Mouse (Mus musculus): Measurements from ENCODE around the gene Ccdc24.
A peak's percentile ranks its signal among the peaks of the same experiment; 100 is the strongest.

The Ccdc24 gene

GRCm38 (mm10) chr4:117890750-117891149 lies 18.4 kb upstream of the Ccdc24 start:
- DNase-seq = no peak

- no peak for DNase-seq
Measured at GRCm38 (mm10) chr4:117890031-117890430, 17.7 kb upstream of the Ccdc24 start.

GRCm38 (mm10) chr4:117889471-117889870 lies 17.1 kb upstream of the Ccdc24 start:
- no peak for DNase-seq

GRCm38 (mm10) chr4:117887920-117888319 lies 15.6 kb upstream of the Ccdc24 start:
- DNase-seq = no peak

- DNase-seq = peak; percentile 92
Measured at GRCm38 (mm10) chr4:117887133-117887532, 14.8 kb upstream of the Ccdc24 start, which contains the start of gene Atp6v0b. Gene Atp6v0b, minus strand, starts transcription at chr4:117887333.

DNA sequence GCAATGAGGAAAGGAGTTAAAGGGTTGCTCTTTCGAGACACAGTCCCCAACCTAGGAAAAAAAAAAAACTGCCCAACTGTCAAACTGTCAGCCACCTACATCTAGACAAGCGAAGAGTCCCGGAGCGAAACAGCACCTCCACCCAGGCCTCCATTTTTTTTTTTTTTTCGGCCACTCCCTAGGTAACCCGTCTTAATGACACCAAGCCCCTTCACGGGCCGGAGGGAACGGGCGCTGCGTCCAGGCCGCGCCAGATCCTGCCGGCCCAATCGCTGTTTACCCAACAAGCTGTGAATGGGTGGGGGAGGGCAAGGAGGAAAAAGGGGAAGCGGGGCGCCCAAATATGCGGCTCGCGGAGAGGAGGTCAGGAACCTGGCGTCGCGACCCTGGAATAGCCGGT lies 14.3 kb upstream of the Ccdc24 start:
- DNase-seq = no peak

- DNase-seq = no peak
Measured at GRCm38 (mm10) chr4:117885994-117886393, 13.6 kb upstream of the Ccdc24 start.

DNA sequence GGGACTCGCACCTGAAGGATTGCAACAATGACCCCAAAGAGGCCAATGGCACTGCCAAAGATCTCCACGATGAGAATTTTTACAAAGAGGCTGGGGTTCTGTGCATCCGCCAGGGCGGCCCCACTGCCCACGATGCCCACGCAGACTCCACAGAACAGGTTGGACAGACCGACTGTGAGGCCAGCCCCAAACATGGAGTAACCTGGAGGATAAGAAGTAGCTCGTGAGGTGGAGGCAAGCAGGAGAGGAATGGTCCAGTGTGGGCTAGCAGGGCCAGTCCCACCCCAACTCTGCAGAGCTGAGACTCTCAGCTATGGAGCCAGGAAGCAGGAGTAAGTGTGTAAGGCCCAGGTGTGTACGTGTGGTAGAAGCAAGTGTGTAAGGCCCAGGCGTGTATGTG lies 12.7 kb upstream of the Ccdc24 start:
- no peak for DNase-seq

GRCm38 (mm10) chr4:117884146-117884545 lies 11.8 kb upstream of the Ccdc24 start:
- DNase-seq = no peak

DNA sequence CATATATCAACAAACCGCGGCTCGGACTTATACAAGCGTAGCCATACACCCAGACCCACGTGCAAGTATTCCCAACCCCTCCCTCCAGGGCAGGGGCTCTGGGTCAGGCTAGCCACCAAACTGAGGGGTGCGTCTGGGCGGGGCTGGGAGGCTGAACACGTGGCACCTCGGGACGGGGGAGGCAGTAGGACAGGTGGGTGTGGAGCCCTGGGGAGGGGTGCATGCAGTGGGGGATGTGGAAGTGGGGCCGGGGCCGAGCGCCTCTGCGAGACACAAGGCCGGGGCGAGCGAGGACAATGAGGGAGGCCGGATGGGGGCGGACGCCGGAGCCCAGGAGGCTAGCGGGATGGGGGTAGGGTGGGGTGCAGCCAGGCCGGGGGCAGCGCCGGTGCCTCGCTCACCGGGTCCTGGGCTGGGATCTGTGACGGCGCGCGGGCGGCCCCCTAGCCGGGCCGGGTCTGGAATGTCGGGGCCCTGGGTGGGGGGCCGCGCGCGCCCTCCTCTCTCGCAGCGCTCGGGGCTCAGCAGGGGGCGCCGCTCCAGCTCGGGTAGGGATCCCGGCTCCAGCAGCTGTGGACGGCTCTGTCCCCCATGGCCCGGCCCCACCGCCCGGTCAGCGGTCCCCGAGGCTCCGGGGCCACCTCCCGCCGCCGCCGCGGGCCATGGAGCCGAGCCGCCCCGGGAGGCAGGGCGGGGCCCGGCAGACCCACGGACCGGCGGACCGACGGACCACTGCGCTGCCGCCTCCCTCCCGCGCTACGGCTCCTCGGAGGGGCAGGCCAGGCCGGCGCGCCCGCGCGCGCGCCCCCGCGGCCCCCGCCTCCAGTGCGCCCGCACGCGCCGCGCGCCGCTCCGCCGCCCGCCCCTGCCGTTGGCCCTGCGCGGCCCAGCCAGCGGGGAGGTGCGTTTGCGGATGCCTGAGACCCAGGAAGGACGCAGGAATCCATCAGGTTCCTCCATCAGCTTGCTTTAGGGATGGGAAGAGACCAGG lies 10.6 kb upstream of the Ccdc24 start, which contains the start of gene B4galt2:
B4galt2 (minus strand) TSS at position 787 of the 991 bp plus-strand sequence.
- DNase-seq = no peak

DNA sequence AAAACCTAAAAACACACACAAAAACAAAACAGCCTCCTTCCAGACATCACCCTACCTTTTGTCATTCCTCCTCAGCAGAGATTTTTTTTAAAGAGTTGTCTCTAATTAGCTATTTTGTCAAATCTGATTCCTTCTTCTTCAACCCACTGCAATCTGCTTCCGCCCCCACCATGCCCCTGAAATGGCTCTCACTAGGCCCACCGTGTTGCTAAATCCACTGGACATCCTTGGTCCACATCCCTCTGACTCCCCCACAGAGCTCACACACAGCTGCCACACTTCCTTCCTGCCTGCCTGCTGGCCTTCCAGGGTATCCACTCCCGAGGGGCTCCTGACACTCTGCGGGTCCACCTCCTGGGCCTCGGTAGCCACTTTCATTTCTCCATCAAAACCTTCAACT lies 6.3 kb upstream of the Ccdc24 start:
- DNase-seq = no peak

GRCm38 (mm10) chr4:117878301-117878700 lies 5.9 kb upstream of the Ccdc24 start:
- DNase-seq = peak; percentile 76

DNA sequence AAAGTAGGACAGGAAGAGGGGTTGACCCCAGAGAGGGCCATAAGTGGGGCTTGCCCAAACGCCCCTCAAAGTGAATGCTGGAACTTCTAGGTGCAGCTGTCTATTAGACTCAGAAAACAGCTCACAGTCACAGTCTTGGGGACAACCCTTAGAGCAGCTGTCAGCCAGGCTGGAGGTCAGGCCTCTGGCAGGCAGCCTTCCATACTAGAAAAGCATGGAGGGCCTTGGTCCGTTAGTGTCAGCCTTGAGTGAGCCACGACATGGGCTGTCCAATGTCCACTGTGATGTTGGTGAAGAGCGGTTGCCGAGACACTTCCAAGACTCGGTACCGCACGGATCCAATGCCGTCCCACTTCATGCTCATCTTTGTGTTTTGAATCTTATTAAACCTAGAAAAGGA lies 1.3 kb upstream of the Ccdc24 start:
- DNase-seq = no peak

DNA sequence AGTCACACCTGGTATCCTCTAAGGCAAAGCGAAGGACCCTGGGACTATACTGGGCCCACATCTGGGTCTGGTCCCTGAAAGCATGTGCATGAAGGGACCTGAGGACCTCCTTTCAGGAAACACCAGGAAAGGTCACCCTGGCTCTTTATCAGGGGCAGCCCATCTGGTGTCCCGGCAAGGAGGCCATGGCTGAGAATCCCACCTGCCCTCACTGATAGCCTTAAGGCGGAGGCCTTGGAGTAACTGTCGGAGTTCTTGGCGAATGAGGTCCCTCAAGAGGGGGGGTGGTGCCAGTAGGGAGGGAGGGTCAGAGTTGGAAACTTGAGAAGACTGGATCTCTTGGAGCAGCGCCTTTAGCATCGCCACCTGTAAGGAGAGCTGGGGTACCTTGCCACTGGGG lies 570 bp downstream of the Ccdc24 start:
- no peak for DNase-seq

- DNase-seq = no peak
Measured at GRCm38 (mm10) chr4:117870437-117870836, 1.9 kb downstream of the Ccdc24 start.

DNA sequence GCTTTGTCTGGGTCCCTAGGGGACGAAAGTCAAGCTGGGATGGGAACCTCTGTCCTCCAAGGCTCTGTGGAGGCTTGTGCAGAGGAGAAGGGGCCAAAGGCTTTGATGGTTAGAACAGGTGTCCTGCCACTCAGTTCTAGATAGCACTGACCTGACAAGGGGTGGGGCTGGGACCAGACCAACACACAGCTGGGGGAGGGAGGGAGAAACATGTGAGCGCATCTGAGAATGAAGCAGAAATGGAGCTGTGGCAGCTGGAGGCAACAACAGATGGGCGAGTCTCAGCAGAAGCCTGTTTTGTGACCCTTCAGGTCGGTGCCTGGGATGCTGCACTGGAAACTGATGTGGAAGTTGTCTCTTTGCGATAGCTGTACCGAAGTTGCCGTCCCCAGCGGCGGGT lies 3.0 kb downstream of the Ccdc24 start:
- no peak for DNase-seq

- DNase-seq = peak; percentile 66
Measured at GRCm38 (mm10) chr4:117867823-117868222, 4.5 kb downstream of the Ccdc24 start.

- DNase-seq = no peak
Measured at GRCm38 (mm10) chr4:117867000-117867399, 5.4 kb downstream of the Ccdc24 start.

DNA sequence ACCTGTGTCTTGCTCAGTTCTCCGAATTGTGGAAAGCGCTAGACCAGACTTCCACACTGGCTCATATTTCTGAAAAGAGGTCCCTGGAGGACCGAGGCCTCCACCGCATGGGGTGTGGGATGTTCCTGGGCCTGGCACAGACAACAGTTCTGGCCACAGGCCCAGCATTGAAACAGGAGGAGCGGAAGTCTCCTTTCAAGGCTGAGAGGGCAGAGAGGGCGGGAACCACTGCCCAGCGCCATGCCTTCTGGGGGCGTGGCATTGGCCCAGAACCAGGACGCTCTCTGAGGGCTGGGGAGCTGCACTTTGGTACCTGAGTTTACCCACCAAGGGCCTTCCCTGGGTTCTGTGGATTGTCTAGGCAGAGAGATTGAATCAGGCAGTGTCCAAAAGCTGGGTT lies 6.3 kb downstream of the Ccdc24 start:
- no peak for DNase-seq

DNA sequence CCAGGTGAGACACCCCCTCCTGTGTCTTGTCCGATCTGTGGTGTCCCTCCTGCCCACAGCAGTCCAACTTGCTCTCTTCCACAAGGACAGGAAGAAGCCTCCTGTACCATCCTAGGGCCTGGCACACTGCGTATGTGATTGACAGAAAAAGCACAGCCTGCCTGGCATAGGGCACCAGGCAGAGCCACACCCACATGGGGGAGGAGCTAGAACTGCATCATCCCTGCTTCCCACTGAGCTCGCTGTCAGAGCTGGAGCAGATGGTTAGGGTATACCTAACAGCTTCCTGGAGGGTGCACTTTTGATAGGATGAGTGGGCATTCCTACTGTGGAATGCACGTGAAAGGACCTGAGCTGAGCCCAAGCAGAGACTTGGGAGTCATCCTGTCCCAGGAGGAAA lies 9.5 kb downstream of the Ccdc24 start:
- DNase-seq = no peak

DNA sequence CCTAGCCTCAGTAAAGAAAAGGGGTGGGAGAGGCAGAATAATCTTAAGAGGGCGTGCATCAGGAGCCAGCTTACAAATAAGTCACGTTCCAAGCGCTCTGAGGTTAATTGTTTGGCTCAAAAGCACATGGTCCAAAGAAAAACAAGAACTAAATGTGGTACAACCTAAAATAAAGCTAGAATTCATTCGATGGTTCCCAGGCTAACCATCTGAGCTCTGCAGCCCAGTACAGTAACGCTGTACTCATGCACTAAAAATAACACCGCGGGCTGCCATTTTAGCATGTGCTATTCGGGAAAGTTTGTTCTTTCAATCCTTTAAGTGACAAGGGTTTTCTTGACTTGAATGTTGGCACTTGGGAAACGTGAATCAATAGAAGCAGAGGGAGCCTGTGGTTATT lies 11.8 kb downstream of the Ccdc24 start:
- DNase-seq = no peak

- peak; percentile 61 for DNase-seq
Measured at GRCm38 (mm10) chr4:117858794-117859193, 13.6 kb downstream of the Ccdc24 start.

GRCm38 (mm10) chr4:117855146-117855545 lies 17.2 kb downstream of the Ccdc24 start:
- no peak for DNase-seq

GRCm38 (mm10) chr4:117852152-117852868 lies 20.0 kb downstream of the Ccdc24 start:
- no peak for DNase-seq

Data from thymus, postnatal 25 days (tissue).